Mouse (Mus musculus): Measurements from ENCODE around the gene Gm11146. TPM values are rescaled to one million over a fixed set of nuclear protein-coding genes. Genes with fewer than 3 reads are reported as not detected.

The Gm11146 gene
- not detected in 2 replicates for total RNA-seq (2017)

DNA sequence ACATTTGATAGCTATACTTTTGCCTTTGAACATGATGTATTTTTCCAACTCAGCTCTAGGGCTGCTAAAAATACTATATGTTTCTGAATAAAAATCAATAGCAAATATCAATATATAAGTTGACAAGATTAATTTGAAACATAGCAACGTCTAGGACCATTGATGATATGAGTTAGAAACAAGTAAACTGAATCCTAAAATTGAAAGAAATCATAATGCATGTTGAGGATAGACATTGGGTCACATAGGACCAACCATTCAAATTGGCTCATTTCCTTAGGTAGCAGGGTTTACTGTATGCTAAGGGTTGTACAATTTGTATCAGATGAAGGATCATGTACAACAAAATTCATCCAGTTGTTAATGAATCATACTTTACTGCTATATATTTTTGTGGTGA lies at the start of gene Gm11146:
Gene Gm11146 (minus strand): TSS at position 101 of the 400 bp plus-strand sequence.
- ATAC-seq (replicated peaks in 1 of 2; ENCODE audit: insufficient read depth in 1 of 2, low FRiP score in 2 of 2, low TSS enrichment in 1 of 2, low read depth in 1 of 2, poor library complexity in 2 of 2, severe bottlenecking in 2 of 2): no peak

DNA sequence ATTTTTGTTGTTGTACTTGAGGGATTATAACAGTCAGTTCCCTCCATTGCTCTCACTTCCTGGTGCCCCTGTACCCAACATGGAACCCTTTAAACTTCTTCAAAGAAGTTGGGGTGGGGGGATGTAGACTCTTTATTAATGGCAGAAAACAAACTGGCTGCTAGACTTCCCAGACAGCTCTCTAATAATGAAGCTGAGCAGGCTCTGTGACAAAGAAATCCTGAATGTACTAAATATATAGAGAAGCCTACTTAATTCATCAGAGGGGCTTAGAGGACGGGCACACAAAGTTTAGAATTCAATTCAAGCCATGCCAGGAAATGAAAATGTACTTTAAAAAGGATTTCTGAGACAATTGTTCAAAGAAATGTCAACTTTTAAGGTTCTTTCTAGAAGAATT lies 48.7 kb upstream of the Gm11146 start:
- no peak for ATAC-seq (replicated peaks in 1 of 2; ENCODE audit: insufficient read depth in 1 of 2, low FRiP score in 2 of 2, low TSS enrichment in 1 of 2, low read depth in 1 of 2, poor library complexity in 2 of 2, severe bottlenecking in 2 of 2)

DNA sequence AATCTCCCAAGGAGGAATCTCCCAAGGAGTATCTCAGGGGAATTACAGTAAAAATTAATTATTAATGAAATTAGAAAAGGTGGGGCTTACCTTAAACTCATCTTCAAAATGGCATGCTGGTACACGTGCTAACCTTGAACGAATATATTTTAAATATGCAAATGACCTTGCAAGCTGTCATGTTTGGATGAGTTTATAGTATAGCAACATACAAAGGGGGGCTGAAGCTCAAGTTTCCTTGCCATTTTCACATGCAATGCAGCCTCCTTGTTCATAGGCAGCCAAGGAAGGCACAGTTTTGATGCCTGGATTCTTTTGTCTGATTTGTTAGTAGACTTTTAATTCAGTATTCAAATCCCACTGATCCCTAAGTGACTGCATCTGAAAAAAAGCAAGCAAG lies 47.1 kb upstream of the Gm11146 start:
- ATAC-seq (replicated peaks in 1 of 2; ENCODE audit: insufficient read depth in 1 of 2, low FRiP score in 2 of 2, low TSS enrichment in 1 of 2, low read depth in 1 of 2, poor library complexity in 2 of 2, severe bottlenecking in 2 of 2): no peak

DNA sequence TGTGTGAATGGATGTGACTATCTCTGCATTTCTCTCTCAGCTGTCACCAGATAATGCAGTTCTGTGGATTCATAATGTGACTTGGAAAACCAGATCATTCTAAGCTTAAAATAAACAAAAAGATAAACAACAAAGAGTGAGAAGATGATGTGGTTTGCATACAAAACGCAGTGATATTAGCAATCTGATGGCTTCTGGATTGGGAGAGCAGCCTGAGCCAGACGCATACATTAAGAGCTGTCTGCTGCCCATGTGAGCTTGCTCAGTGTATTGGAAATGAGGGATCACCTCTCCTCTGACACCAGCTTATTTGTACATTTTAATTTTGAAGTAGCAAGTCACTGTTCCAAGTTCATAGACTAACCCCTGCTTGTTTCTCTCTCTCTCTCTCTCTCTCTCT lies 46.3 kb upstream of the Gm11146 start:
- ATAC-seq (replicated peaks in 1 of 2; ENCODE audit: insufficient read depth in 1 of 2, low FRiP score in 2 of 2, low TSS enrichment in 1 of 2, low read depth in 1 of 2, poor library complexity in 2 of 2, severe bottlenecking in 2 of 2): no peak

DNA sequence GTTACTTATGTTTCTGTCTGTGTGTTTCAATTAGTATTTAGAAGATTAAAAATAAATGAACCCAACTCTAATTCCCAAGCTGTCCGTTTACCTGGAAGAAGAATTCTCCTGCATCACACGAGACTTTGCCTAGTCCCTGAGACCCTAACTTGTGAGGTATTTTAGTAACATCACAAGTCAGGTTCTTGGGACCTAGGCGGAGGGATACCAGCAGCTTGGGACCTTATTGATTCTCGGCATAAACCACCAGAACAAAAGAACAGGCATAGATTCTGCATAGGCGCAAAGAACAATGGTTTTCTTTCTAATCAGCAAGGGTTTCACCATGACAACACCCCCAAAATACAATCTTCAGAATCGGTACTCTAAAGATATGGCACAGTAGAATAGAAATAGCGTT lies 44.3 kb upstream of the Gm11146 start:
- no peak for ATAC-seq (replicated peaks in 1 of 2; ENCODE audit: insufficient read depth in 1 of 2, low FRiP score in 2 of 2, low TSS enrichment in 1 of 2, low read depth in 1 of 2, poor library complexity in 2 of 2, severe bottlenecking in 2 of 2)

DNA sequence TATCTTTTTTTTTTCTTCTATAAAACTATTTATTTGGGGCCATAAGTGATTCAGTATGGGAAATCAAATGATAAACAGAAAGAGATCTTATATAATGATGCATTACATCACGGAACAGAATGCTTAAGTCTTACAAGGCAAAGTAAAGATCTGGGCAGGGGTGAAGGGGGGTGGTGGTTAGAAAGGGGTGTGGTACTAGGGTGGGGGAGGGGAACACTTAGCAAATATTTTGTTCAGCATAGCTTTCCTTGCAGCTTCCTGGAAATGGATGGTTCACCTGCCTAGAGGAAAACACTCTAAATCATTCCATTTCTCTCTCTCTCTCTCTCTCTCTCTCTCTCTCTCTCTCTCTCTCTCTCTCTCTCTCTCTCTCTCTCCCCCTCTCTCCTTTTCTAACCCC lies 43.1 kb upstream of the Gm11146 start:
- ATAC-seq (replicated peaks in 1 of 2; ENCODE audit: insufficient read depth in 1 of 2, low FRiP score in 2 of 2, low TSS enrichment in 1 of 2, low read depth in 1 of 2, poor library complexity in 2 of 2, severe bottlenecking in 2 of 2): no peak

DNA sequence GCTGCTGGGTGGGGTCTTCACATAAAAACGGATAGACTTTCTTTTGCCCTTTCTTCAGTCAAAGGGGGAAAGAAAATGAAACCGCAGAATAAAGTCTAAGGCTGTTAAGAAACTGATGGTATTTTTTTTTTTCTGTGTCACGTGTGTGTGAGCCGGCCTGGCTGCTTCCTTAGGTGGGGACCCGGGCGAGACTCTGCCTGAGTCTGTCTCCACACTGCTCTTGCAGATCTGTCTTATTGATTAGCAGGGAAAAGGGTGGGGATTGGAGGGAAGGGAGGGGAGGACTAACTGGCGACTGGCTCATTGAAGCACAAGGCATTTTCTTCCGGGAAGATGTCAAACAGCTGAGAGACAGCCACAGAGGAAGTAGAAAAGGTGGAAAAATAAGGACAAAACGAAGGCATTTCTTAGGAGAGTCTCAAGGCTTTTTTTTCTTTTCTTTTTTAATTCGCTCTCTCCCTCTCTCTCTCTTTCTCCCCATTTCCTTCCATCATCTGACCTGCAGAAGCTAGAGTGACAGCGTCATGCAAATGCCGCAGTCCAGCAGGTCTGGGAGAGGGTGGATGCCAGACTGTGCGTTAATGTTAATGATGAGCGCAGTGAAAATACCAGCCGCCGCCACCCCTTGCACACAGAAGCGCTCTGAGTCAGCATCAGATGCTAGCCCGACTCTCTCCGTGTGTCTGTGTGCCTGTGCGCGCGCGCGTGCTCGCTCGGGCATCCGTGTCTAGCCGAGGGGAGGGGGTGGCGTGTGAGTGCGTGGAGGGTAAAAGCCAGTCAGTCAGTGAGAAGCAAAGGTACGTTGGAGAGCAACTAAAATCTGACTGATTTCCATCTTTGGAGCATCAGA lies 42.2 kb upstream of the Gm11146 start:
- ATAC-seq (replicated peaks in 1 of 2; ENCODE audit: insufficient read depth in 1 of 2, low FRiP score in 2 of 2, low TSS enrichment in 1 of 2, low read depth in 1 of 2, poor library complexity in 2 of 2, severe bottlenecking in 2 of 2): peak; percentile 79 to 82

DNA sequence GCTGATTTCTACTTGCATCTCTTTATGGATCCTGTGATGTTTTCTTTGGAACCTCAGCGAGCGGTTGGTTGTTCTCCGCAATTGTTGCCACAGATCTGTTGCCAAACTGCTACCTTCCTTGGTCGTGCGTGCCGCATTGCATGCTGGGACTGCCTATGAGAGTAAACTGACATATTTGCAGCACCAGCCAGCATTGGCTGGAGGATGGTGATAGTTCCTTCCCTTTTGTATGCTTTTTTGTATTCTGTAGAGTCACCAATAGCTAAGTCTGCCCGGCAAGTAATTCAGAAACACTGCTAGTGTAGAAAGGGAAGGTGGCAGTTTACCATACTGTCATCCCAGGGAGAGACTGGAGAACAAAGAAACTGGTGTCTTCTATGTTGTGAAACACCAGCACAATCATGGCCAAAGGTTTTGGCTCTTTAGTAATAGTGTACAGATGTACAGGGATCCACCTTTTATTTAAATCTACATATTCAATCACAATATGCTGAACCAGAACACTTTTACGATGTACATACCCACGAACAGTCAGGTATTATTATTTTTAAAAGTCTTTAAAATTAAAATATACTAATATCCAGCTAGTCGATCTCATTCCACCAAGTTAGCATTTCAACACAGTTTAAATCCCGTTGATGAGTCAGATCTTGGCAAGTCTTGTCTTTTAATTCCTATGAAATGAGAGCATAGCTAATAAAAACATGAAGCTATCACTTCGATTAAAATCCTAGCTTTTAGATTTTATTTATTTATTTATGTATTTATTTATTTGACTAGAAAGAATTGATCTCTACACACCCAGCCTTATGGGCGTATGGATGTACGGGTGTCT lies 41.4 kb upstream of the Gm11146 start:
- ATAC-seq (replicated peaks in 1 of 2; ENCODE audit: insufficient read depth in 1 of 2, low FRiP score in 2 of 2, low TSS enrichment in 1 of 2, low read depth in 1 of 2, poor library complexity in 2 of 2, severe bottlenecking in 2 of 2): peak in 1 of 2 experiments; percentile 27; a peak in 1 of 4 replicates

DNA sequence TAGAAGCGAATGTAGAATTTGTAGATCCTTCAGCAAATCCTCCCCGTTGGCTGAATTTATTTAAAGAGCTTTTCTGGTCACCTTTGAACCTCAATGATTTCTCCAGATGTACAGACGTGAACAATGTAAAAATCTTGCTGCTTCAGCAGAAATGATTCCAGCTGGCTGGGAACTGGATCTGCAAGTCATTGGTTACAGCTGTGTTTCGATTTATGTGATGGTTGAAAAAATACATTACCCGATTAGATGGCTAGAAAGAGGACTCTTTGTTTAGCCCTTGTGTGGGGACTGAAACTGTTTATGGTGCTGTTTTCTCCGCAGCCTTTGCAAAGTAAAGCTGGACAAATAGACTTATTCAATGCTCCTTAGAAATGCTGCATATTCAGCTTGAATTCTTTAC lies 34.6 kb upstream of the Gm11146 start:
- no peak for ATAC-seq (replicated peaks in 1 of 2; ENCODE audit: insufficient read depth in 1 of 2, low FRiP score in 2 of 2, low TSS enrichment in 1 of 2, low read depth in 1 of 2, poor library complexity in 2 of 2, severe bottlenecking in 2 of 2)

DNA sequence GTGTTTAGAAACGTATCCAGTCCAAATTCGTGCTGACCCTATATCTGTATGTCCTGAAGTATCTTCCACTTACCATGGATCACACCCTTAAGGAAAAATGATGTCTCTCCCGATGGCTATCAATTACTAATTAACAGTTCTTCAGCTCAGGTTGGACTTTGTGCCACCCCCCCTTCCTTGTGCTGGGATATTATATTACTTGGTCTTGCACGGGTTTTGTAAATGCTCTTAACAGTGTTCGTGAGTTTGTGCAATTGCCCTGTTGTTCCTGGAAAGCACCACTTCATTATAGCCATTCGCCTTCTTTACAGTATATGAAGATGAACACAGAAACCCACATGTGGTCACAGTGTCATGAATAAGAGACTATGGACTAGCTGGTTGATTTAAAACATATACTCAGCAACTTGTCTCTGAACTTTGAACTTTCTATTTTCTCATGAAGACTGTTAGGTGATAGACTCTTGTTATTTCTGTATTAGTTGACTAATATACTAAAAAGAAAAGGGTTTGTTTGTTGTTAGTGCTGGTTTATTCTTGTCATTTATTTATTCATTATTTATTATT lies 30.5 kb upstream of the Gm11146 start:
- no peak for ATAC-seq (replicated peaks in 1 of 2; ENCODE audit: insufficient read depth in 1 of 2, low FRiP score in 2 of 2, low TSS enrichment in 1 of 2, low read depth in 1 of 2, poor library complexity in 2 of 2, severe bottlenecking in 2 of 2)

DNA sequence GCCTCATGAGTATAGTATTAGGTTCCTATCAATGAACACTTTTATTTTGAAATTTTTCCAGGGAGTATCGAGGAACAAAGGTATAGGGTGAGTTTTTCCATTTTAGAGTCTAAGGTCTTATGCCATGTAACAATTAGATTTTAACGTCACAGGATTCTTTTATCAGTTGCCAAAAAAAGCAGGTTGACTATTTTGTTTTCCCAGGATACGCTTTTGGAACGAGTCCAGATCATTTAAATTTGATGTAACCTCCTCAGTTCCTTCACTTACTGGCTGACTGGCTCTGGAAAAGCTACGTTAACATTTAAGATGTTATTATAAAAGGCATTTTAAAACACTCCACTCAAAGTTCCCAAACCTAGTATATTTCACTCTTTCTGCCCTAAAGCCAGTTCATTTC lies 20.8 kb upstream of the Gm11146 start:
- ATAC-seq (replicated peaks in 1 of 2; ENCODE audit: insufficient read depth in 1 of 2, low FRiP score in 2 of 2, low TSS enrichment in 1 of 2, low read depth in 1 of 2, poor library complexity in 2 of 2, severe bottlenecking in 2 of 2): no peak

DNA sequence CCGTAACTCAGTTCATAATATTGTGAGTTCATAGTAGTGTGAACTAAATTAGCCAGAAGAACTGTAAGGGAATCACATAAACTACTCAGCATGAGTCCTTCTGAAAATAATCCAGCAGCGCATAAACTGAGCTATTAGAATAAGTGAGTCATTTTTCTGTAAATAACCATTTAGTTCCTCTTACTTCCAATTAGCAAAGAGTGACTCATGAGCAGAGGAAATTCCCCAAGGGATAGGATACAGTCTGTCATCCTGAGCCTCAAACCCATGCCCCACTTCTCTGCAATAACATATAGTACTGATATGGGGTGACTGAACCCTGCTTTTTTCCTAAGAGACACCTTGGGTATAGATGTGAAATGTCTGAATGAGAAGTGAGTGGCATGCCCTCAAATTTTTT lies 687 bp upstream of the Gm11146 start:
- ATAC-seq (replicated peaks in 1 of 2; ENCODE audit: insufficient read depth in 1 of 2, low FRiP score in 2 of 2, low TSS enrichment in 1 of 2, low read depth in 1 of 2, poor library complexity in 2 of 2, severe bottlenecking in 2 of 2): no peak

DNA sequence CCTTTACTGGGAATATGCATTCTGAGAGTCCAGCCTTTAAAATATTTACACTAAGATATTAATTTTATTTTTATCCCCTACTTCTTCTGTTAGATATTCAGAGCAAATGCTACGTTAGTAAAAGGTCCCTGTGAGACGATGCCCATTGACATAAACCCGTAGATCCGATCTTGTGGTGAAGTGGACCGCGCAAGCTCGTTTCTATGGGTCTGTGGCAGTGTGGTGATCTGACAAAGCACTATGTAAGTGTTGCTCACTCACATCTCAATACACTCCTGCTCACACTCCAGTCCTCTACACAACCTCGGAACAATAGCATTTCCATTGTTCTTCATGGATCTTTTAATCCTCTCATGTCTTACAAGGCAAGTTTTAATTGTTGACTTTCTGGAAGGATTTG lies 3.1 kb downstream of the Gm11146 start:
- no peak for ATAC-seq (replicated peaks in 1 of 2; ENCODE audit: insufficient read depth in 1 of 2, low FRiP score in 2 of 2, low TSS enrichment in 1 of 2, low read depth in 1 of 2, poor library complexity in 2 of 2, severe bottlenecking in 2 of 2)

DNA sequence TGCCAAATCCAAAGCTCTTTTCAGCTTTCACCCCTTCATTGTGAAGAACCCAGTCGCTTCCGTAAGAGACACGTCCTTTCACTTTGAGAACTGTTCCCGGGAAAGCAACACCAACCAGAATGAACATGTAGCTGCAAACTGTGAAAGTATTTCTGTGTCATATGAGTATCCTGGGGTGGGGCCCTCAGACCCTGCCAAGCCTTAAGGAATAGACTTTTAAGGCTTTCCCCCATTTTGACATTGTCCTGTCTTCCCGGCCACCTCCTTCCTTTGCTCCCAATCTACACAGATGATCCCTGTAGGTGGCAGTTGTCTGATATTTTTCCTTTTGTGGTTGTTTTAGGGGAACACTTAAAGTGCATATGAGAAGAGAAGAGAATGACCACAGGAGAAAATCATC lies 5.3 kb downstream of the Gm11146 start:
- ATAC-seq (replicated peaks in 1 of 2; ENCODE audit: insufficient read depth in 1 of 2, low FRiP score in 2 of 2, low TSS enrichment in 1 of 2, low read depth in 1 of 2, poor library complexity in 2 of 2, severe bottlenecking in 2 of 2): no peak

DNA sequence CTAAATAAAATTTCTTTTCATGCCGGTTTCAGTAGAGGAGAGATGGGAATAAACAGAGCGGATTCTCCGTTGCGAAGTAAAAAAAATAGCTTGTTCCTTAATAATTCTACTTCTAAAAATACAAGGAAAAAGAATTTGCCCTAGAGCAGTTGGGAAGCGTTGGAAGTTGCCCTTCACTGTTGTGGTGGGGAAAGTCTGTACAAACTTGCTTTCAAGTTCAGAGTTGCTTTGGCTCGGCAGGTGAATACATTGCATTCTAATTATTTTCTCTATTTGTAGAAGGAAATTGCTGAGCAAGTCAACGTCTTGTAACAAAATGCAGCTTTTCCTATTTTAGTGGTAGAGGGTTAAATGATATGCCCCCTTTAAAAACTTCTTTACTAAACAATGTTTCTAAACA lies 6.2 kb downstream of the Gm11146 start:
- ATAC-seq (replicated peaks in 1 of 2; ENCODE audit: insufficient read depth in 1 of 2, low FRiP score in 2 of 2, low TSS enrichment in 1 of 2, low read depth in 1 of 2, poor library complexity in 2 of 2, severe bottlenecking in 2 of 2): no peak

DNA sequence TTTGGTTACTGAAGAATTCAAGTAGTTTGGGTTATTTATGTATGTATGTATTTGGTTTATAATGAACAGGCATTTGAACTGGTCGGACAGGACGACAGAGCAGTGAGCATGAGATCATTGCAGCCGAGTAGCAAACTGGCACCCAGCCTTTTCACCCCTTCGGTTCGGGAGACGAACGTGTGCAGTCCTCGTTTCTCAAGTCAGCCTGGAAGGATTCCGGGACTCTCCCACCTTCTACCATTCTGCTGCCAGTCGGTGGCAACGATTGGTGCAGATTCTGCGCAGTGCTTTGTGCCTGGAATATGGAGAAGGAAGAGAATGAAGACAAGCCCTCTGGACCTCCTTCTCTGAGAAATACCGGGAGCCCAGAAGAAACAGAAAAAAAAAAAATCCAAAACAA lies 7.3 kb downstream of the Gm11146 start:
- ATAC-seq (replicated peaks in 1 of 2; ENCODE audit: insufficient read depth in 1 of 2, low FRiP score in 2 of 2, low TSS enrichment in 1 of 2, low read depth in 1 of 2, poor library complexity in 2 of 2, severe bottlenecking in 2 of 2): no peak

DNA sequence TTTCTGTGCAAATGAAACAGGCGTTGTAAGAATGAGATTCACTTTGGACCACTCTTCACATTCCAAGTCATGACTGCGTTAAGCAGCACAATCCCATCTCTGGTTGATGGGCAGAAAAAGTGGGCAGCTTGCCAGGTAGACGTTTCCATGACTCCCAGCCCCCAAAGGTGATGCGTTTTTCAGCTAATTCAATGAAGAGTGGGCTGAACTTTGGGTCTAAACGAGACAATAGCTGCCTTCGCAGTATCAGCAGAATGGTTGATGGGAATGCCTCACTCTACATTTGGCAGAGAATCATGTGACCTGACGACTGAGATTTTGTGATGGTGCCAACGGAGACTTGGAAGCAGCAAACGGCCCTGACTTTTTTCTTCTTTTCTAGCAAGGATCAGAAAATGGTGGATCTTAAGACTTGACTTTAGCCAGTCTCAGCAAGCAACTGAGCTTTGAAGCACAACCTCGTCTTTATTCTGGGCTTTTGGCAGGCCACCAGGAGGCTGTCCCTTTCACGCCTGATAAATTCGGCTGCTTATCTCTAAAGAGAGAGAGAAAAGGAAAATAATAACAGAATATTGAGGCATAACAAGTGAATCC lies 8.0 kb downstream of the Gm11146 start:
- no peak for ATAC-seq (replicated peaks in 1 of 2; ENCODE audit: insufficient read depth in 1 of 2, low FRiP score in 2 of 2, low TSS enrichment in 1 of 2, low read depth in 1 of 2, poor library complexity in 2 of 2, severe bottlenecking in 2 of 2)

DNA sequence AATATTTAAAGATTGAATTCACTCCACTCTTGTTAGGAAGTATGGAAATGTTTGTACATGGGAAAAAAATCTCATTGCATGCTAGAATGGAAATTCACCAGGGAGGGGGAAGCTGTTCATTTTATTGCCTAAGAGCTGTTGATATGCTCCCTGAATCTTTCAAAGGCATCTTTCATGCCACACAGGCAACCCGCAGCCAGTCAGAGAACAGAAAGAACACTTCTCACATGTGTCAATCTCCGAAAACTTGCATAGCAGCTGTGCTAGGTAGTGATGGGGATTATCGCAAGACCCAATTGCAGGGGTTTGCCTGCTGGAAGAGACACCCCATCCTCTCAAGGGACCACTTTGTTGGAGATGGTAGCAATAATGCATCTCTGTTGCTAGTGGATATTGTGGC lies 8.9 kb downstream of the Gm11146 start:
- ATAC-seq (replicated peaks in 1 of 2; ENCODE audit: insufficient read depth in 1 of 2, low FRiP score in 2 of 2, low TSS enrichment in 1 of 2, low read depth in 1 of 2, poor library complexity in 2 of 2, severe bottlenecking in 2 of 2): no peak

Measured in hematopoietic stem cell, adult 5-6 weeks (primary cell).